Mouse (Mus musculus): Measurements from ENCODE around the gene Arhgap4. TPM values are rescaled to one million over a fixed set of nuclear protein-coding genes. Genes with fewer than 3 reads are reported as not detected.

Gene Arhgap4
- 3.0 and 3.2 TPM in 2 replicates for polyA plus RNA-seq (2014; fragmentation: Nextera tagmentation; extraction: Ambion mirVana)

- Histone ChIP-seq H3K27me3 (ENCODE audit: control insufficient read depth, insufficient read depth, low read length) (no peaks in the 10 kb centered on the region), H3K4me1 (ENCODE audit: control insufficient read depth, insufficient read depth, low read length) (no peaks in the 10 kb centered on the region), H3K4me2 (replicated peaks; ENCODE audit: low read depth, low read length) (peak within 1 kb of the TSS; percentile 57), H3K4me3 (ENCODE audit: low read depth, low read length) (peak within 1 kb of the TSS; percentile 51), H3K9ac (replicated peaks; ENCODE audit: low read depth, low read length) (peak within 1 kb of the TSS; percentile 43), H3K36me3 (ENCODE audit: control insufficient read depth, insufficient read depth, low read length) (peaks cover 6% of the 10 kb centered on the region; the same call in 1 of the 2 replicates), H3K27ac (ENCODE audit: low read length) (peak within 1 kb of the TSS; percentile 69), H3K9me3 (ENCODE audit: control insufficient read depth, low read depth, low read length) (no peaks in the 10 kb centered on the region)
- WGBS, result 18% methylated on average over 43 of the region's 43 CpGs
- ATAC-seq (ENCODE audit: insufficient number of reproducible peaks, insufficient read depth, low FRiP score, low read depth), result peak; percentile 98
Observed at GRCm38 (mm10) chrX:73921823-73922549, at the start of gene Arhgap4, which contains the start of gene Naa10. Gene Arhgap4, minus strand, starts transcription at chrX:73921870. Gene Naa10, minus strand, starts transcription at chrX:73921944.

DNA sequence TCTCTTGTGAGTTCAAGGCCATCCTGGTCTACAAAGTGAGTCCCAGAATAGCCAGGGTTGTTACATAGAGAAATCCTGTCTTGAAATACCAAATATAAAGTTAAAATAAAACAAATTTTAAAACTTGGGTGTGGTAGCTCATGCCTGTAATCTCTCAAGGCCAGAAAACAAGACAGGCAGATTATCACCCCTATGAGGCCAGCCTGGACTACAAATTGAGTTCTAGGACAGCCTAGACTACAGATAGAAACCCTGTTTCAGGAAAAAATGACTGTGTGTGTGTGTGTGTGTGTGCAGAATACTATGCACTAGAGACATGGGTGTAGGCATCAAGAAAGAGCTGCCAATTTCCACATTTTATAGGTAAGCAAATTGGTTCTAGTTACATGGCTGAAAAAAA, 49.1 kb upstream of the Arhgap4 start:
- H3K4me3 ChIP-seq (ENCODE audit: low read depth, low read length), result no peak overlapping the region
- H3K4me1 ChIP-seq (ENCODE audit: control insufficient read depth, insufficient read depth, low read length), result no peaks in the 10 kb centered on the region
- no peak overlapping the region for H3K27ac ChIP-seq (ENCODE audit: low read length)
- H3K4me2 ChIP-seq (replicated peaks; ENCODE audit: low read depth, low read length), result no peak overlapping the region
- no peaks in the 10 kb centered on the region for H3K9me3 ChIP-seq (ENCODE audit: control insufficient read depth, low read depth, low read length)
- H3K9ac ChIP-seq (replicated peaks; ENCODE audit: low read depth, low read length), result no peak overlapping the region
- ATAC-seq (ENCODE audit: insufficient number of reproducible peaks, insufficient read depth, low FRiP score, low read depth), result no peak
- no peaks in the 10 kb centered on the region for H3K36me3 ChIP-seq (ENCODE audit: control insufficient read depth, insufficient read depth, low read length)
- H3K27me3 ChIP-seq (ENCODE audit: control insufficient read depth, insufficient read depth, low read length), result no peaks in the 10 kb centered on the region

DNA sequence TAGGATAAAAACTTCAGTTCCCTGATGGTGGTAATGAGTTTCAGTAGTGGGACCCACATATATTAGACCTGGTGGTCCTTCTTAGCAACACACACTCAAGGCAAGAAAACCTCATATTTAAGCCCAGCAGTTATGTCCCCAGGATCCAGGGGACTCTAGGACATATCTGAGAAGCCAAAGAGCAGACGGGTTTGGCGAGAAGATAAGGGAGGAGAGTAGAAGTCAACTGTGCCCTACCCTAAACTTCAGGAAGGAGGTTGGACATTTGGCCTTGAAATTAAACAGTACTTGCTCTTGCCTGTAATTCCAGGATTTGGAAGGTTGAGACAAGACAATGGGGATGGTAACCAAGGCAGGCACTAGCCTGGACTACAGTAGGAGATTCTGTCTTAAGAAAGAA, 48.1 kb upstream of the Arhgap4 start:
- Histone ChIP-seq H3K27ac (ENCODE audit: low read length) (no peak overlapping the region), H3K4me3 (ENCODE audit: low read depth, low read length) (no peak overlapping the region), H3K9me3 (ENCODE audit: control insufficient read depth, low read depth, low read length) (no peaks in the 10 kb centered on the region), H3K9ac (replicated peaks; ENCODE audit: low read depth, low read length) (no peak overlapping the region), H3K36me3 (ENCODE audit: control insufficient read depth, insufficient read depth, low read length) (no peaks in the 10 kb centered on the region), H3K4me2 (replicated peaks; ENCODE audit: low read depth, low read length) (no peak overlapping the region), H3K27me3 (ENCODE audit: control insufficient read depth, insufficient read depth, low read length) (no peaks in the 10 kb centered on the region), H3K4me1 (ENCODE audit: control insufficient read depth, insufficient read depth, low read length) (no peaks in the 10 kb centered on the region)
- no peak for ATAC-seq (ENCODE audit: insufficient number of reproducible peaks, insufficient read depth, low FRiP score, low read depth)
- WGBS, result 83% methylated on average over 2 of the region's 2 CpGs

GRCm38 (mm10) chrX:73969167-73969566, 47.5 kb upstream of the Arhgap4 start:
- WGBS, result 92% methylated on average over 1 of the region's 1 CpGs
- H3K4me2 ChIP-seq (replicated peaks; ENCODE audit: low read depth, low read length), result no peak overlapping the region

GRCm38 (mm10) chrX:73967177-73968075, 45.8 kb upstream of the Arhgap4 start:
- peak overlapping the region; percentile 99 for H3K27ac ChIP-seq (ENCODE audit: low read length)
- no peaks in the 10 kb centered on the region for H3K27me3 ChIP-seq (ENCODE audit: control insufficient read depth, insufficient read depth, low read length)
- H3K4me1 ChIP-seq (ENCODE audit: control insufficient read depth, insufficient read depth, low read length), result 0 out of 2 replicates have a peak, but pooled peaks cover 3% of the 10 kb centered on the region
- H3K9ac ChIP-seq (replicated peaks; ENCODE audit: low read depth, low read length), result peak overlapping the region; percentile 45
- no peaks in the 10 kb centered on the region for H3K36me3 ChIP-seq (ENCODE audit: control insufficient read depth, insufficient read depth, low read length)
- H3K9me3 ChIP-seq (ENCODE audit: control insufficient read depth, low read depth, low read length), result no peaks in the 10 kb centered on the region
- H3K4me3 ChIP-seq (ENCODE audit: low read depth, low read length), result peak overlapping the region; percentile 62
- peak; percentile 87 for ATAC-seq (ENCODE audit: insufficient number of reproducible peaks, insufficient read depth, low FRiP score, low read depth)
- peak overlapping the region; percentile 29 for H3K4me2 ChIP-seq (replicated peaks; ENCODE audit: low read depth, low read length)
- 14% methylated on average over 60 of the region's 60 CpGs for WGBS

More at GRCm38 (mm10) chrX:73969167-73969566, 47.5 kb upstream of the Arhgap4 start:
- no peaks in the 10 kb centered on the region for H3K9me3 ChIP-seq (ENCODE audit: control insufficient read depth, low read depth, low read length)
- no peak overlapping the region for H3K4me3 ChIP-seq (ENCODE audit: low read depth, low read length)
- no peaks in the 10 kb centered on the region for H3K36me3 ChIP-seq (ENCODE audit: control insufficient read depth, insufficient read depth, low read length)
- ATAC-seq (ENCODE audit: insufficient number of reproducible peaks, insufficient read depth, low FRiP score, low read depth), result no peak
- no peak overlapping the region for H3K9ac ChIP-seq (replicated peaks; ENCODE audit: low read depth, low read length)
- no peaks in the 10 kb centered on the region for H3K4me1 ChIP-seq (ENCODE audit: control insufficient read depth, insufficient read depth, low read length)
- H3K27me3 ChIP-seq (ENCODE audit: control insufficient read depth, insufficient read depth, low read length), result no peaks in the 10 kb centered on the region
- H3K27ac ChIP-seq (ENCODE audit: low read length), result no peak overlapping the region

DNA sequence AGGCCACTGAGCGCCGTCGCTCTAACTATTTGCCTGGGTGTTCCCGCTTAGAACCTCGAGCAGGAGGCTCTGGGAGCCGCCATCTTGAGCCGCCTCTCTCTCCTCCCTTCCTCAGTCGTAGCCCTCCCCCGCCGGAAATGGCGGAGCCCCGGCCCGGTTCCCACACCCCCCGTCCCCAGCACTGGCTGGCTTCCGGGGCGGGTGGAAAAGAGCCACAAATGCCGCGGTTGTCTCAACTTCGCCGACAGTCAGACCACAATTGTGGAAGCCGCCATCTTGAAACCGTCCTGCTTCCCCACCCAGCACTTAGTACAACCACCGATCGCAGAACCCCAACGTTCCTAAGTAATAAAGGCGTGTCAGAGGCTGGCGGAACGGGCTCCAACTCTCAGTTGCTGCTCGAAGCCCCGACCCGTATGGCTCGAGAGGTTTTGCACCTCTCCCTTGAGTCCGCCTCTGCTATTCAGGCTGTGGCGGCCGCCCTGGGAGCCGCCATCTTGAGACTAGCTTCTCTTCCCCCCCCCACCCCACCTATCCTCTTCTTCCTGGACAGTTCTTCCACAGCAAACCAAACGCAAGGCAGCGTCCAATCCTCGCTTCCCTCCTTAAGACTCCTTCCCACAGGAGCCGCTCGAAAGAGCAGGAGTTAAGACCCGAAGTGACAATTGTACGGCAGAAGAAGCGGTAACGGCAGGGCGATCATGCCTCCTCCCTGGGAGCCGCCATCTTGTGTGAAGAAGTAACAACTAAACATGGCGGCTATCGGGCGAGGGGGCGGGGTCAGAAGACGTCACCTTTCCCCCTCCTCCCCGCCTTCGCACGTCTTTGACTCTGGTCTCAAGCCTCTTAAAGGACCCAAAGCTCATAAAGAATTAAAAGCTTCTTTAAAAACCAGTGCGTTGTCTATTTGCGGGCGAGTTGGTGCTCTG, 44.8 kb upstream of the Arhgap4 start, which contains the start of gene Hcfc1:
TSS of gene Hcfc1 (minus strand) at position 110 of the 929 bp plus-strand sequence.
- Histone ChIP-seq H3K4me3 (ENCODE audit: low read depth, low read length) (peak within 1 kb of the TSS; percentile 62), H3K27me3 (ENCODE audit: control insufficient read depth, insufficient read depth, low read length) (no peaks in the 10 kb centered on the region), H3K9me3 (ENCODE audit: control insufficient read depth, low read depth, low read length) (no peaks in the 10 kb centered on the region), H3K36me3 (ENCODE audit: control insufficient read depth, insufficient read depth, low read length) (no peaks in the 10 kb centered on the region; the same call in 1 of the 2 replicates), H3K9ac (replicated peaks; ENCODE audit: low read depth, low read length) (peak within 1 kb of the TSS; percentile 65), H3K4me1 (ENCODE audit: control insufficient read depth, insufficient read depth, low read length) (0 out of 2 replicates have a peak, but pooled peaks cover 3% of the 10 kb centered on the region), H3K4me2 (replicated peaks; ENCODE audit: low read depth, low read length) (peak within 1 kb of the TSS; percentile 58), H3K27ac (ENCODE audit: low read length) (peak within 1 kb of the TSS; percentile 99)
- WGBS, result 15% methylated on average over 57 of the region's 58 CpGs
- peak; percentile 81 for ATAC-seq (ENCODE audit: insufficient number of reproducible peaks, insufficient read depth, low FRiP score, low read depth)

DNA sequence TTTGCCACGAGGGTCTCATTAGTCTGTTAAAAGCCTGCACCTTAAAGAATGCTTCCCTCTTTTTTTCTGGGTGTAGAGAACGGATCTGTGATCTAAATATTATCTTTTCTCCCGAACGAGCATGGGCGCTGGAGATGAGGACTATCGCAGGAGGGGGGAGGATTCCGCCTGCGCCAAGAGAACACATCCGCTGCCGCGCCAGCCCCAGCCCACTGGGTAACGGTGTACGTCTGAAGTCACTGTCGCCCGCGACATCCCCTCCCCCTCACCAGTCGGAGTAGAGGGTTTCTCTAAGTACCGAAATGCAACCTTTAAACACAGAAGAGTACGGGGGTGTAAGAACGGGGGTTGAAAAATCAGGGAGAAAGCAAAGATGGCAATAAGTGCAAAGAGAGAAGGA, 43.6 kb upstream of the Arhgap4 start:
- peak overlapping the region; percentile 55 for H3K9ac ChIP-seq (replicated peaks; ENCODE audit: low read depth, low read length)
- 22% methylated on average over 20 of the region's 20 CpGs for WGBS
- H3K36me3 ChIP-seq (ENCODE audit: control insufficient read depth, insufficient read depth, low read length), result no peaks in the 10 kb centered on the region; the same call in 1 of the 2 replicates
- peak overlapping the region; percentile 58 for H3K4me2 ChIP-seq (replicated peaks; ENCODE audit: low read depth, low read length)
- H3K27me3 ChIP-seq (ENCODE audit: control insufficient read depth, insufficient read depth, low read length), result no peaks in the 10 kb centered on the region
- H3K9me3 ChIP-seq (ENCODE audit: control insufficient read depth, low read depth, low read length), result no peaks in the 10 kb centered on the region
- no peak for ATAC-seq (ENCODE audit: insufficient number of reproducible peaks, insufficient read depth, low FRiP score, low read depth)
- 0 out of 2 replicates have a peak, but pooled peaks cover 3% of the 10 kb centered on the region for H3K4me1 ChIP-seq (ENCODE audit: control insufficient read depth, insufficient read depth, low read length)
- peak overlapping the region; percentile 99 for H3K27ac ChIP-seq (ENCODE audit: low read length)
- H3K4me3 ChIP-seq (ENCODE audit: low read depth, low read length), result peak overlapping the region; percentile 62
